Mouse (Mus musculus) MEL (cell line): ENCODE measurements around the gene Lonrf2. TPM values are rescaled to one million over a fixed set of nuclear protein-coding genes. Genes with fewer than 3 reads are reported as not detected.

Experiments
- DNase-seq: peaks from one replicate; pipeline ENCODE4 v3.0.0; 2011; ENCODE audit warnings: low read depth, low spot score
- H3K27ac ChIP-seq: 2 replicates; pipeline ENCODE4 v1.5.1; 2012; ENCODE audit warnings: low read depth, mild to moderate bottlenecking, control low read depth, low read length, moderate library complexity; ENCODE audit not compliant: control insufficient read depth
- H3K27me3 ChIP-seq, 2 experiments: fragments of 150-350 bp in 1 of 2; sonication (generic) in 1 of 2; 2 replicates each; pipeline ENCODE4 v1.6.1; 2012; ENCODE audit warnings: low read length in 2 of 2, mild to moderate bottlenecking in 2 of 2, improper control_type of control experiment in 1 of 2, moderate library complexity in 1 of 2; ENCODE audit not compliant: insufficient read depth in 2 of 2, control insufficient read depth in 1 of 2
- H3K36me3 ChIP-seq, 2 experiments: 2 replicates each; pipeline ENCODE4 v1.6.1; 2012 to 2014; ENCODE audit warnings: low read length in 2 of 2, improper control_type of control experiment in 1 of 2, inconsistent platforms in 1 of 2, mild to moderate bottlenecking in 1 of 2; ENCODE audit not compliant: insufficient read depth in 2 of 2, control insufficient read depth in 1 of 2
- H3K4me1 ChIP-seq, 2 experiments: fragments of 150-350 bp in 1 of 2; sonication (generic) in 1 of 2; 2 replicates each; pipeline ENCODE4 v1.6.1; 2012; ENCODE audit warnings: low read length in 2 of 2, improper control_type of control experiment in 1 of 2, mild to moderate bottlenecking in 1 of 2; ENCODE audit not compliant: insufficient read depth in 2 of 2, control insufficient read depth in 1 of 2
- H3K4me3 ChIP-seq, 2 experiments: fragments of 150-350 bp in 1 of 2; sonication (generic) in 1 of 2; 2 replicates each; pipeline ENCODE4 v1.5.1; 2012; ENCODE audit warnings: low read depth in 2 of 2, low read length in 2 of 2, mild to moderate bottlenecking in 2 of 2, moderate library complexity in 2 of 2, control low read depth in 1 of 2, improper control_type of control experiment in 1 of 2; ENCODE audit not compliant: control insufficient read depth in 1 of 2, insufficient read depth in 1 of 2
- H3K79me2 ChIP-seq: 2 replicates; pipeline ENCODE4 v1.6.1; 2012; ENCODE audit warnings: mild to moderate bottlenecking, low read length, moderate library complexity; ENCODE audit not compliant: control insufficient read depth, poor library complexity, insufficient read depth
- H3K9ac ChIP-seq: 2 replicates; pipeline ENCODE4 v1.6.1; 2012; ENCODE audit warnings: low read depth, mild to moderate bottlenecking, control low read depth, low read length, moderate library complexity; ENCODE audit not compliant: control insufficient read depth, poor library complexity, severe bottlenecking
- H3K9me3 ChIP-seq: fragments of 150-350 bp; sonication (generic); replicated peaks from 2 replicates; pipeline ENCODE4 v1.6.1; 2012; ENCODE audit warnings: mild to moderate bottlenecking, low read length, improper control_type of control experiment, moderate library complexity; ENCODE audit not compliant: insufficient read depth
- CHD1 ChIP-seq: IDR thresholded peaks from 2 replicates; pipeline ENCODE4 v1.6.1; 2012; ENCODE audit warnings: low read depth, mild to moderate bottlenecking, inconsistent platforms, low read length, improper control_type of control experiment
- CHD2 ChIP-seq: IDR thresholded peaks from 2 replicates; pipeline ENCODE4 v1.6.1; 2011; ENCODE audit warnings: low read length, improper control_type of control experiment
- CTCF ChIP-seq, 3 experiments: IDR thresholded peaks in 2 of 3; conservative IDR thresholded peaks in 1 of 3; 2 replicates each; pipeline ENCODE4 v1.5.1; 2011 to 2012; ENCODE audit warnings: low read length in 3 of 3, low read depth in 2 of 3, mild to moderate bottlenecking in 2 of 3, improper control_type of control experiment in 1 of 3, inconsistent platforms in 1 of 3, mixed read lengths in 1 of 3, moderate library complexity in 1 of 3; ENCODE audit not compliant: control insufficient read depth in 1 of 3, insufficient read depth in 1 of 3, poor library complexity in 1 of 3, severe bottlenecking in 1 of 3
- E2F4 ChIP-seq: IDR thresholded peaks from 2 replicates; pipeline ENCODE4 v1.6.1; 2011; ENCODE audit warnings: low read depth, low read length, improper control_type of control experiment, borderline replicate concordance
- ELF1 ChIP-seq: IDR thresholded peaks from 2 replicates; pipeline ENCODE4 v1.6.1; 2014; ENCODE audit warnings: low read depth, mild to moderate bottlenecking, inconsistent platforms, low read length, improper control_type of control experiment, moderate library complexity
- ETS1 ChIP-seq: IDR thresholded peaks from 2 replicates; pipeline ENCODE4 v1.6.1; 2012; ENCODE audit warnings: low read depth, mild to moderate bottlenecking, inconsistent platforms, low read length, improper control_type of control experiment, moderate library complexity
- HCFC1 ChIP-seq: IDR thresholded peaks from 2 replicates; pipeline ENCODE4 v1.6.1; 2012; ENCODE audit warnings: low read depth, mild to moderate bottlenecking, inconsistent platforms, low read length, improper control_type of control experiment, moderate library complexity
- JUND ChIP-seq: IDR thresholded peaks from 2 replicates; pipeline ENCODE4 v1.6.1; 2011; ENCODE audit warnings: low read depth, mild to moderate bottlenecking, improper control_type of control experiment, low read length
- KAT2A ChIP-seq: conservative IDR thresholded peaks from 2 replicates; pipeline ENCODE4 v1.6.1; 2012; ENCODE audit warnings: low read depth, low read length, improper control_type of control experiment, inconsistent platforms
- MAFK ChIP-seq: IDR thresholded peaks from 2 replicates; pipeline ENCODE4 v1.6.1; 2011; ENCODE audit warnings: low read depth, mild to moderate bottlenecking, low read length, improper control_type of control experiment, borderline replicate concordance
- MXI1 ChIP-seq: IDR thresholded peaks from 2 replicates; pipeline ENCODE4 v1.6.1; 2011; ENCODE audit warnings: mild to moderate bottlenecking, low read depth, low read length, improper control_type of control experiment
- MYB ChIP-seq: IDR thresholded peaks from 2 replicates; pipeline ENCODE4 v1.6.1; 2011; ENCODE audit warnings: mild to moderate bottlenecking, low read depth, low read length, improper control_type of control experiment
- NELFE ChIP-seq: IDR thresholded peaks from 2 replicates; pipeline ENCODE4 v1.6.1; 2011; ENCODE audit warnings: low read depth, low read length, improper control_type of control experiment
- POLR2AphosphoS2 ChIP-seq: IDR thresholded peaks from 2 replicates; pipeline ENCODE4 v1.6.1; 2011; ENCODE audit warnings: low read length, improper control_type of control experiment
- RAD21 ChIP-seq: IDR thresholded peaks from 2 replicates; pipeline ENCODE4 v1.6.1; 2011; ENCODE audit warnings: mild to moderate bottlenecking, low read depth, low read length, improper control_type of control experiment
- SIN3A ChIP-seq: IDR thresholded peaks from 2 replicates; pipeline ENCODE4 v1.6.1; 2012; ENCODE audit warnings: low read length, improper control_type of control experiment, inconsistent platforms
- SMC3 ChIP-seq: IDR thresholded peaks from 2 replicates; pipeline ENCODE4 v1.6.1; 2011; ENCODE audit warnings: low read depth, low read length, improper control_type of control experiment
- TAL1 ChIP-seq: IDR thresholded peaks from 2 replicates; pipeline ENCODE4 v1.6.1; 2012; ENCODE audit warnings: mild to moderate bottlenecking, inconsistent platforms, low read length, moderate library complexity, mixed read lengths
- TBP ChIP-seq: IDR thresholded peaks from 2 replicates; pipeline ENCODE4 v1.8.0; 2011; ENCODE audit warnings: low read depth, low read length, improper control_type of control experiment
- USF2 ChIP-seq, 2 experiments: IDR thresholded peaks; 2 replicates each; pipeline ENCODE4 v1.6.1; 2011 to 2012; ENCODE audit warnings: improper control_type of control experiment in 2 of 2, low read length in 2 of 2, borderline replicate concordance in 1 of 2, inconsistent platforms in 1 of 2, low read depth in 1 of 2, mild to moderate bottlenecking in 1 of 2; ENCODE audit not compliant: insufficient read depth in 1 of 2
- ZC3H11A ChIP-seq: IDR thresholded peaks from 2 replicates; pipeline ENCODE4 v1.6.1; 2012; ENCODE audit warnings: low read depth, mild to moderate bottlenecking, inconsistent platforms, low read length, improper control_type of control experiment
- ZKSCAN1 ChIP-seq: IDR thresholded peaks from 2 replicates; pipeline ENCODE4 v1.6.1; 2012; ENCODE audit warnings: low read depth, mild to moderate bottlenecking, inconsistent platforms, low read length, improper control_type of control experiment, moderate library complexity
- ZNF384 ChIP-seq: IDR thresholded peaks from 2 replicates; pipeline ENCODE4 v1.6.1; 2012; ENCODE audit warnings: low read depth, mild to moderate bottlenecking, inconsistent platforms, low read length, improper control_type of control experiment
- polyA plus RNA-seq, 2 experiments: library from polyadenylated mRNA; stranded (reverse) in 1 of 2; unstranded in 1 of 2; fragments of >175 nt in 1 of 2; fragments of >200 nt in 1 of 2; gene quantifications; 2 replicates each; pipeline versions ENCODE4 v1.2.1 to v1.2.4; 2012; ENCODE audit warnings: low replicate concordance in 2 of 2, low read depth in 1 of 2; ENCODE audit not compliant: insufficient read length in 2 of 2, insufficient read depth in 1 of 2, missing spikeins in 1 of 2
- total RNA-seq: library from RNA; depleted of rRNA; stranded (reverse); fragments of 300-350 nt; gene quantifications from 2 replicates; pipeline ENCODE4 v1.2.3, GENCODE M21; 2012

Gene Lonrf2
- total and polyA plus RNA-seq, 3 experiments = not detected

GRCm38 (mm10) chr1:38860867-38861524 lies 24.5 kb upstream of the Lonrf2 start:
- TF ChIP-seq ELF1 = no peak
- TF ChIP-seq E2F4 = no peak
- TF ChIP-seq ZKSCAN1 = no peak
- no peak for TF ChIP-seq RAD21
- no peak for TF ChIP-seq KAT2A
- TF ChIP-seq TBP = no peak
- no peak for TF ChIP-seq NELFE
- TF ChIP-seq ETS1 = no peak
- TF ChIP-seq HCFC1 = no peak
- no peak for TF ChIP-seq MXI1
- no peak for TF ChIP-seq CHD2
- no peak for TF ChIP-seq POLR2AphosphoS2
- no peak for TF ChIP-seq ZC3H11A
- TF ChIP-seq TAL1 = no peak
- TF ChIP-seq USF2 (IDR thresholded peaks at IDR 0.05; ENCODE audit: borderline replicate concordance in 1 of 2, insufficient read depth in 1 of 2, low read depth in 1 of 2, low read length in 2 of 2) = no peak
- no peak for TF ChIP-seq SIN3A
- TF ChIP-seq JUND = no peak
- TF ChIP-seq CHD1 = no peak
- TF ChIP-seq SMC3 = no peak
- peaks cover 2 to 3% of the 10 kb centered on the region in 2 experiments; a peak in 3 of 4 replicates for H3K4me1 ChIP-seq

GRCm38 (mm10) chr1:38860207-38860606 lies 23.7 kb upstream of the Lonrf2 start:
- Histone ChIP-seq H3K27me3 (no peaks in the 10 kb centered on the region), H3K27ac (no peak overlapping the region), H3K4me1 (peaks cover 2 to 3% of the 10 kb centered on the region in 2 experiments; a peak in 3 of 4 replicates)

More at GRCm38 (mm10) chr1:38860867-38861524, 24.5 kb upstream of the Lonrf2 start:
- H3K79me2 ChIP-seq = no peaks in the 10 kb centered on the region
- no peak overlapping the region for H3K9ac ChIP-seq
- no peak overlapping the region for H3K4me3 ChIP-seq
- H3K36me3 ChIP-seq = no peaks in the 10 kb centered on the region
- H3K27me3 ChIP-seq = no peaks in the 10 kb centered on the region
- no peak for DNase-seq
- no peak overlapping the region for H3K27ac ChIP-seq
- no peaks in the 10 kb centered on the region for H3K9me3 ChIP-seq

More at GRCm38 (mm10) chr1:38860207-38860606, 23.7 kb upstream of the Lonrf2 start:
- no peaks in the 10 kb centered on the region for H3K9me3 ChIP-seq
- TF ChIP-seq MYB (no peak), CTCF (IDR thresholded peaks at IDR 0.05 in 2 of 3, conservative IDR thresholded peaks at IDR 0.05 in 1 of 3; ENCODE audit: control insufficient read depth in 1 of 3, insufficient read depth in 1 of 3, low read depth in 2 of 3, low read length in 3 of 3, poor library complexity in 1 of 3, severe bottlenecking in 1 of 3) (no peak), ZNF384 (no peak), MAFK (peak; percentile 95)
- H3K9ac ChIP-seq = no peak overlapping the region
- no peaks in the 10 kb centered on the region for H3K36me3 ChIP-seq
- DNase-seq = peak; percentile 39
- no peak overlapping the region for H3K4me3 ChIP-seq
- no peaks in the 10 kb centered on the region for H3K79me2 ChIP-seq
